Comparison of ENCODE assay signal across 14 mouse cellular contexts in the genomic region with DNA sequence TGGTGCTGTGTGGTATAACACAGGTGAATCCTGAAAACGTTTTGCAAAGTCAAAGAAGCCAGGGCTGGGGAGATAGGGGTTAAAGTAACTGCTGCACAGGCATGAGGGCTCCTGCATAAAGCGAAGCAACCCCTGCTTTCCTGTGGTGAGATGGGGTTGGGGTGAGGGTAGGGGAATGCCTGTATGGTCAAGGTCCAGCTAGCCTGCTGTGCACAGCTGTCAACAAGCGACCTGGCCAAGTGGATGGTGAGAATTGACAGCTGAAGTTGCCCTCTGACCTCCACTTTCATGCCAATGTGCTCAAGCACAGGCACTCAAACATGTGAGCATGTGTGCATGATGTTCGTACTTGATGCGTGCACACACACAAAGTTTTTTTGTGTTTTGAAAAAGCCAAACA.
"Had no signal": no experiment of that assay in that cellular context is flagged by ENCODE, and none has a peak within 500 bp of the region (broad histone marks: within the 10 kb centered on the region; RNA-seq: fewer than 3 reads in every experiment).

No protein-coding gene starts in this region.

- ATAC-seq: hindbrain, postnatal 0 days; midbrain, embryonic 15.5 days had no signal

- H3K9me3 ChIP-seq: limb, embryonic 10.5 days; lung, embryonic 15.5 days; midbrain, embryonic 10.5 days; midbrain, embryonic 15.5 days; neural tube, embryonic 13.5 days; stomach, embryonic 15.5 days had no signal

- H3K4me3 ChIP-seq: left cerebral cortex, adult 2 months; limb, embryonic 10.5 days; lung, embryonic 15.5 days; midbrain, embryonic 10.5 days; midbrain, embryonic 15.5 days; neural tube, embryonic 13.5 days; stomach, embryonic 15.5 days had no signal

- H3K4me1 ChIP-seq: lung, embryonic 15.5 days; stomach, embryonic 15.5 days had no signal

- H3K9ac ChIP-seq: lung, embryonic 15.5 days; midbrain, embryonic 15.5 days; neural tube, embryonic 13.5 days; stomach, embryonic 15.5 days had no signal

- H3K4me2 ChIP-seq: lung, embryonic 15.5 days; midbrain, embryonic 15.5 days; neural tube, embryonic 13.5 days; stomach, embryonic 15.5 days had no signal

- DNase-seq: kidney, adult 11 months; kidney, postnatal 14 days; retina, postnatal 1 day; right cerebral cortex, postnatal 4 days; spleen, adult 18-20 months; thymus, postnatal 36 days had no signal

- H3K27me3 ChIP-seq: lung, embryonic 15.5 days; midbrain, embryonic 15.5 days; neural tube, embryonic 13.5 days; stomach, embryonic 15.5 days had no signal

- H3K36me3 ChIP-seq: limb, embryonic 10.5 days; lung, embryonic 15.5 days; midbrain, embryonic 10.5 days; midbrain, embryonic 15.5 days; neural tube, embryonic 13.5 days; stomach, embryonic 15.5 days had no signal

- H3K27ac ChIP-seq: hindbrain, postnatal 0 days; left cerebral cortex, adult 2 months; limb, embryonic 10.5 days; lung, embryonic 15.5 days; midbrain, embryonic 10.5 days; midbrain, embryonic 15.5 days; neural tube, embryonic 13.5 days; stomach, embryonic 15.5 days had no signal
